Mouse (Mus musculus) bone marrow macrophage, adult 2 months (primary cell): ENCODE measurements at regions not wholly inside any gene's neighbourhood (a gene's known extent, or its start where the extent isn't known, plus 50 kb on each side); places are given as distances from the start of the nearest gene placed in this dataset.

Experiments
- H3K27ac ChIP-seq: 2 replicates; pipeline ENCODE4 v1.5.1; 2012; ENCODE audit warnings: low read depth, low read length; ENCODE audit not compliant: insufficient read depth
- H3K4me1 ChIP-seq: 2 replicates; pipeline ENCODE4 v1.6.1; 2012; ENCODE audit warnings: low read length; ENCODE audit not compliant: control insufficient read depth, insufficient read depth
- H3K4me3 ChIP-seq: 2 replicates; pipeline ENCODE4 v1.5.1; 2012; ENCODE audit warnings: mild to moderate bottlenecking, low read length, moderate library complexity; ENCODE audit not compliant: insufficient read depth
- CTCF ChIP-seq: IDR thresholded peaks from 2 replicates; pipeline ENCODE4 v1.5.1; 2012; ENCODE audit warnings: low read depth, mild to moderate bottlenecking, low read length, moderate library complexity
- POLR2A ChIP-seq: IDR thresholded peaks from 2 replicates; pipeline ENCODE4 v1.6.1; 2012; ENCODE audit warnings: mild to moderate bottlenecking, low read depth, low read length, borderline replicate concordance

- H3K27ac ChIP-seq: no peak overlapping the region
- TF ChIP-seq POLR2A: no peak
- TF ChIP-seq CTCF: no peak
- H3K4me1 ChIP-seq: peaks cover 14% of the 10 kb centered on the region
- no peak overlapping the region for H3K4me3 ChIP-seq
Observed at GRCm38 (mm10) chr1:137906883-137907282, 268.6 kb downstream of the Ptprc start.

GRCm38 (mm10) chr1:137906477-137906876, 269.0 kb downstream of the Ptprc start:
- TF ChIP-seq CTCF (no peak), POLR2A (no peak)
- H3K27ac ChIP-seq: no peak overlapping the region
- peaks cover 14% of the 10 kb centered on the region for H3K4me1 ChIP-seq
- H3K4me3 ChIP-seq: no peak overlapping the region

- Histone ChIP-seq H3K27ac (no peak overlapping the region), H3K4me1 (peaks cover 10% of the 10 kb centered on the region), H3K4me3 (no peak overlapping the region)
- TF ChIP-seq POLR2A (no peak), CTCF (no peak)
Observed at GRCm38 (mm10) chr1:137905566-137905965, 269.9 kb downstream of the Ptprc start.

- Histone ChIP-seq H3K4me3 (no peak overlapping the region), H3K27ac (no peak overlapping the region)
Observed at GRCm38 (mm10) chr1:137903351-137903750, 272.2 kb downstream of the Ptprc start.

GRCm38 (mm10) chr1:137902859-137903258, 272.6 kb downstream of the Ptprc start:
- TF ChIP-seq CTCF: no peak
- no peak for TF ChIP-seq POLR2A
- H3K27ac ChIP-seq: no peak overlapping the region
- no peak overlapping the region for H3K4me3 ChIP-seq

More at GRCm38 (mm10) chr1:137903351-137903750, 272.2 kb downstream of the Ptprc start:
- H3K4me1 ChIP-seq: peaks cover 6% of the 10 kb centered on the region
- no peak for TF ChIP-seq POLR2A
- TF ChIP-seq CTCF: no peak

GRCm38 (mm10) chr1:137901996-137902395, 273.5 kb downstream of the Ptprc start:
- Histone ChIP-seq H3K27ac (no peak overlapping the region), H3K4me1 (peaks cover 6% of the 10 kb centered on the region), H3K4me3 (no peak overlapping the region)
- no peak for TF ChIP-seq CTCF
- TF ChIP-seq POLR2A: no peak

More at GRCm38 (mm10) chr1:137902859-137903258, 272.6 kb downstream of the Ptprc start:
- H3K4me1 ChIP-seq: peaks cover 6% of the 10 kb centered on the region

- Histone ChIP-seq H3K4me1 (peaks cover 4% of the 10 kb centered on the region), H3K4me3 (no peak overlapping the region), H3K27ac (no peak overlapping the region)
- TF ChIP-seq CTCF: no peak
- TF ChIP-seq POLR2A: no peak
Observed at GRCm38 (mm10) chr1:137901211-137901610, 274.3 kb downstream of the Ptprc start.

- TF ChIP-seq POLR2A (no peak), CTCF (no peak)
- H3K27ac ChIP-seq: peak overlapping the region; percentile 22; the same call in 1 of the 2 replicates
- H3K4me3 ChIP-seq: peak overlapping the region; percentile 81
- peaks cover 4% of the 10 kb centered on the region for H3K4me1 ChIP-seq
Observed at GRCm38 (mm10) chr1:137900621-137901071, 274.9 kb downstream of the Ptprc start.

- TF ChIP-seq CTCF (no peak), POLR2A (no peak)
- Histone ChIP-seq H3K4me3 (peak overlapping the region; percentile 81), H3K27ac (peak overlapping the region; percentile 22), H3K4me1 (peaks cover 4% of the 10 kb centered on the region)
Observed at GRCm38 (mm10) chr1:137899916-137900601, 275.4 kb downstream of the Ptprc start.

GRCm38 (mm10) chr1:137899305-137899704, 276.2 kb downstream of the Ptprc start:
- Histone ChIP-seq H3K27ac (peak overlapping the region; percentile 60), H3K4me3 (peak overlapping the region; percentile 77), H3K4me1 (peaks cover 4% of the 10 kb centered on the region)
- TF ChIP-seq CTCF (no peak), POLR2A (no peak)

- peak overlapping the region; percentile 77 for H3K4me3 ChIP-seq
- TF ChIP-seq CTCF (no peak), POLR2A (no peak)
- peaks cover 4% of the 10 kb centered on the region for H3K4me1 ChIP-seq
- peak overlapping the region; percentile 83 for H3K27ac ChIP-seq
Observed at GRCm38 (mm10) chr1:137898891-137899290, 276.6 kb downstream of the Ptprc start.
